Mouse (Mus musculus): ENCODE measurements at regions not wholly inside any gene's neighbourhood (a gene's known extent, or its start where the extent isn't known, plus 50 kb on each side); places are given as distances from the start of the nearest gene placed in this dataset.
A peak's percentile ranks its signal among the peaks of the same experiment; 100 is the strongest.

GRCm38 (mm10) chr12:51294971-51295477 lies 52.8 kb upstream of the G2e3 start:
- POLR2A ChIA-PET: interaction anchor here (0.6 kb wide), 1 partner anchor 8 kb away, joined by 10 read pairs; no protein-coding TSS in a partner anchor
- DNase-seq (ENCODE audit: low read depth, low spot score): no peak
- TF ChIP-seq CTCF (IDR thresholded peaks at IDR 0.05): no peak
- H3K27me3 ChIP-seq: peaks cover 3% of the 10 kb centered on the region
- CTCF ChIA-PET: interaction anchor here (0.6 kb wide), 1 partner anchor 20 kb away, joined by 3 read pairs; no protein-coding TSS in a partner anchor
- in situ Hi-C loops (cut with MboI; ENCODE audit: low pct_unique_long_range_greater_than_20kb): no loop called here
- no peak for ATAC-seq

GRCm38 (mm10) chr12:51278358-51278757 lies 69.5 kb upstream of the G2e3 start:
- H3K27me3 ChIP-seq: peaks cover 18% of the 10 kb centered on the region
- no peak for ATAC-seq
- in situ Hi-C loops (cut with MboI; ENCODE audit: low pct_unique_long_range_greater_than_20kb): no loop called here

GRCm38 (mm10) chr12:51275818-51276538 lies 71.9 kb upstream of the G2e3 start:
- ChIA-PET POLR2A (no interaction called here), CTCF (no interaction called here)
- TF ChIP-seq CTCF (IDR thresholded peaks at IDR 0.05): peak; percentile 59
- H3K27me3 ChIP-seq: peaks cover 13% of the 10 kb centered on the region
- no peak for DNase-seq (ENCODE audit: low read depth, low spot score)
- ATAC-seq: no peak
- in situ Hi-C loops (cut with MboI; ENCODE audit: low pct_unique_long_range_greater_than_20kb): no loop called here

More at GRCm38 (mm10) chr12:51278358-51278757, 69.5 kb upstream of the G2e3 start:
- CTCF ChIA-PET: no interaction called here
- TF ChIP-seq CTCF (IDR thresholded peaks at IDR 0.05): no peak
- POLR2A ChIA-PET: no interaction called here
- DNase-seq (ENCODE audit: low read depth, low spot score): no peak

GRCm38 (mm10) chr12:51273486-51273885 lies 74.4 kb upstream of the G2e3 start:
- peaks cover 10% of the 10 kb centered on the region for H3K27me3 ChIP-seq
- in situ Hi-C loops (cut with MboI; ENCODE audit: low pct_unique_long_range_greater_than_20kb): no loop called here
- ChIA-PET POLR2A (no interaction called here), CTCF (no interaction called here)
- TF ChIP-seq CTCF (IDR thresholded peaks at IDR 0.05): no peak
- ATAC-seq (no peak), DNase-seq (ENCODE audit: low read depth, low spot score) (no peak)

GRCm38 (mm10) chr12:51242839-51243238 lies 105.0 kb upstream of the G2e3 start:
- POLR2A ChIA-PET: no interaction called here
- ATAC-seq (no peak), DNase-seq (ENCODE audit: low read depth, low spot score) (no peak)
- no peak for TF ChIP-seq CTCF (IDR thresholded peaks at IDR 0.05)
- CTCF ChIA-PET: no interaction called here
- H3K27me3 ChIP-seq: peaks cover 18% of the 10 kb centered on the region
- in situ Hi-C loops (cut with MboI; ENCODE audit: low pct_unique_long_range_greater_than_20kb): no loop called here

GRCm38 (mm10) chr12:51241131-51241781 lies 106.6 kb upstream of the G2e3 start:
- no peak for DNase-seq (ENCODE audit: low read depth, low spot score)
- POLR2A ChIA-PET: no interaction called here
- TF ChIP-seq CTCF (IDR thresholded peaks at IDR 0.05): no peak
- CTCF ChIA-PET: no interaction called here
- peaks cover 16% of the 10 kb centered on the region for H3K27me3 ChIP-seq
- in situ Hi-C loops (cut with MboI; ENCODE audit: low pct_unique_long_range_greater_than_20kb): no loop called here
- ATAC-seq: no peak

GRCm38 (mm10) chr12:51211691-51212090 lies 136.2 kb upstream of the G2e3 start:
- DNase-seq (ENCODE audit: low read depth, low spot score) (no peak), ATAC-seq (no peak)
- TF ChIP-seq CTCF (IDR thresholded peaks at IDR 0.05): no peak
- CTCF ChIA-PET: no interaction called here
- POLR2A ChIA-PET: no interaction called here
- in situ Hi-C loops (cut with MboI; ENCODE audit: low pct_unique_long_range_greater_than_20kb): no loop called here
- H3K27me3 ChIP-seq: no peaks in the 10 kb centered on the region

- H3K27me3 ChIP-seq: peaks cover 5% of the 10 kb centered on the region
- ChIA-PET POLR2A (no interaction called here), CTCF (no interaction called here)
- DNase-seq (ENCODE audit: low read depth, low spot score): peak; percentile 41
- no peak for TF ChIP-seq CTCF (IDR thresholded peaks at IDR 0.05)
- in situ Hi-C loops (cut with MboI; ENCODE audit: low pct_unique_long_range_greater_than_20kb): loop anchor here (25.0 kb wide), 1 partner anchor 1834 kb away; no protein-coding TSS in a partner anchor
- ATAC-seq: peak; percentile 57
These were observed 151.6 kb upstream of the G2e3 start for GRCm38 (mm10) chr12:51196289-51196688.

- in situ Hi-C loops (cut with MboI; ENCODE audit: low pct_unique_long_range_greater_than_20kb): loop anchor here (25.0 kb wide), 1 partner anchor 1833 kb away; no protein-coding TSS in a partner anchor
These were observed 152.7 kb upstream of the G2e3 start for GRCm38 (mm10) chr12:51195136-51195535.

GRCm38 (mm10) chr12:51190754-51191153 lies 157.1 kb upstream of the G2e3 start:
- in situ Hi-C loops (cut with MboI; ENCODE audit: low pct_unique_long_range_greater_than_20kb): loop anchor here (25.0 kb wide), 1 partner anchor 1828 kb away; no protein-coding TSS in a partner anchor
- TF ChIP-seq CTCF (IDR thresholded peaks at IDR 0.05): no peak
- DNase-seq (ENCODE audit: low read depth, low spot score) (no peak), ATAC-seq (no peak)
- ChIA-PET CTCF (no interaction called here), POLR2A (no interaction called here)
- peaks cover 7% of the 10 kb centered on the region for H3K27me3 ChIP-seq

More at GRCm38 (mm10) chr12:51195136-51195535, 152.7 kb upstream of the G2e3 start:
- CTCF ChIA-PET: no interaction called here
- TF ChIP-seq CTCF (IDR thresholded peaks at IDR 0.05): no peak
- no peak for DNase-seq (ENCODE audit: low read depth, low spot score)
- H3K27me3 ChIP-seq: peaks cover 5% of the 10 kb centered on the region
- no peak for ATAC-seq
- POLR2A ChIA-PET: no interaction called here

- in situ Hi-C loops (cut with MboI; ENCODE audit: low pct_unique_long_range_greater_than_20kb): loop anchor here (25.0 kb wide), 1 partner anchor 1828 kb away; no protein-coding TSS in a partner anchor
- peaks cover 8% of the 10 kb centered on the region for H3K27me3 ChIP-seq
- POLR2A ChIA-PET: no interaction called here
- ATAC-seq (no peak), DNase-seq (ENCODE audit: low read depth, low spot score) (no peak)
- CTCF ChIA-PET: no interaction called here
- TF ChIP-seq CTCF (IDR thresholded peaks at IDR 0.05): no peak
These were observed 157.7 kb upstream of the G2e3 start for GRCm38 (mm10) chr12:51190186-51190585.
